ENCODE assay signal across 13 mouse cellular contexts in the genomic region with DNA sequence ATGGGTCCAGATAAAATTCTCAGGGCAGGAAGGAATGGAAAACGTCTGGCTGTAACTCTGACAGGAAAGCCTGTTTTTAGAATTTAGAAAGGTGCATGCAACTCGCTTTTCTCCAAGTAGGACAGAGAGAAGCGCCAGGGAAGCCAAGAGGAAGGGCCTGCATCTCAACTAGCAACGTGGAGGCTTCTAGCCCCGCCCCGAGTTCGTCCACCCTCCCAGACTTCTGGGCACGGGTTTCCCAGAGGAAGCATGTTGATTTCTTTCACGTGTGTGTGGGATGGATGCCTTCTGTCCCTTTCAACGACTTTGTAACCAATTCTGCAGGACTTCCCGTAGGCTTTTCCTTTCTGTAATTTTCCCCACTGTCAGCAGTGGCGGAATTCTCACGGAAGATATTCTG.
DNase-seq lines count a peak whose midpoint lies in the region; ATAC-seq lines count a peak whose summit lies in the region.
"Had no signal": no experiment of that assay in that cellular context is flagged by ENCODE, and none has a peak within 500 bp of the region (broad histone marks: within the 10 kb centered on the region; RNA-seq: fewer than 3 reads in every experiment).

No protein-coding gene starts in this region.

- no peak overlapping the region for H3K9ac ChIP-seq in kidney, embryonic 15.5 days
- H3K9ac ChIP-seq: lung, embryonic 15.5 days had no signal

- no peaks in the 10 kb centered on the region for H3K4me1 ChIP-seq in kidney, embryonic 15.5 days
- peaks cover 6% of the 10 kb centered on the region for H3K4me1 ChIP-seq in brown adipose tissue, adult 24 weeks (ENCODE audit: control insufficient read depth, insufficient read depth, insufficient read length, low read length)
- 0 out of 2 replicates have a peak, but pooled peaks cover 4% of the 10 kb centered on the region for H3K4me1 ChIP-seq in limb, embryonic 10.5 days

- H3K27me3 ChIP-seq in kidney, embryonic 15.5 days: no peaks in the 10 kb centered on the region
- no peaks in the 10 kb centered on the region for H3K27me3 ChIP-seq in limb, embryonic 10.5 days (ENCODE audit: low read depth, poor library complexity, severe bottlenecking)
- H3K27me3 ChIP-seq: lung, embryonic 15.5 days had no signal

- no peaks in the 10 kb centered on the region for H3K36me3 ChIP-seq in kidney, embryonic 15.5 days
- no peaks in the 10 kb centered on the region for H3K36me3 ChIP-seq in limb, embryonic 10.5 days
- H3K36me3 ChIP-seq: lung, embryonic 15.5 days had no signal

- peak; percentile 18 for DNase-seq in kidney, postnatal 14 days
- peak; percentile 8 to 17 for DNase-seq in heart, adult 9 months (ENCODE audit: low spot score in 2 of 2)
- peak; percentile 29 for DNase-seq in limb, embryonic 10.5 days (ENCODE audit: low spot score)
- DNase-seq: adrenal gland, postnatal 14 days; cerebellum, adult 9-11 months; thymus, postnatal 36 days had no signal

- H3K4me2 ChIP-seq in kidney, embryonic 15.5 days: no peak overlapping the region
- H3K4me2 ChIP-seq: lung, embryonic 15.5 days had no signal

- H3K27ac ChIP-seq in kidney, embryonic 15.5 days: no peak overlapping the region
- H3K27ac ChIP-seq in brown adipose tissue, adult 24 weeks (replicated peaks; ENCODE audit: low read depth, low read length): 0 out of 2 replicates have a peak overlapping the region, but pooled peaks have one; percentile 34
- H3K27ac ChIP-seq in limb, embryonic 10.5 days: no peak overlapping the region
- H3K27ac ChIP-seq: lung, embryonic 15.5 days had no signal

- no peak for ATAC-seq in kidney, embryonic 15.5 days (replicated peaks; ENCODE audit: low FRiP score)
- ATAC-seq in megakaryocyte, adult 5-6 weeks (ENCODE audit: poor library complexity, severe bottlenecking): no peak
- ATAC-seq in megakaryocyte progenitor cell, adult 5-6 weeks (replicated peaks; ENCODE audit: poor library complexity): no peak
- no peak for ATAC-seq in CD4-positive, CD25-positive, alpha-beta regulatory T cell, adult 4 months
- ATAC-seq: hindbrain, embryonic 16.5 days had no signal

- WGBS in kidney, embryonic 15.5 days: 46% methylated on average over 13 of the region's 13 CpGs
- WGBS in limb, embryonic 10.5 days: 68% methylated on average over 13 of the region's 13 CpGs

- no peak overlapping the region for H3K4me3 ChIP-seq in kidney, embryonic 15.5 days (replicated peaks)
- H3K4me3 ChIP-seq in brown adipose tissue, adult 24 weeks (ENCODE audit: insufficient read depth, low read depth, low read length): no peak overlapping the region
- H3K4me3 ChIP-seq in limb, embryonic 10.5 days: no peak overlapping the region
- H3K4me3 ChIP-seq: lung, embryonic 15.5 days had no signal

- no peaks in the 10 kb centered on the region for H3K9me3 ChIP-seq in kidney, embryonic 15.5 days (replicated peaks)
- H3K9me3 ChIP-seq in limb, embryonic 10.5 days (replicated peaks): no peaks in the 10 kb centered on the region
- H3K9me3 ChIP-seq: lung, embryonic 15.5 days had no signal
